9 mouse cellular contexts compared by ENCODE assay signal in genomic region chr11:117314026-117314425, GRCm38 (mm10).
DNase-seq lines count a peak whose midpoint lies in the region; ATAC-seq and TF ChIP-seq lines count a peak whose summit lies in the region.
"Had no signal": no experiment of that assay in that cellular context is flagged by ENCODE, and none has a peak within 500 bp of the region (broad histone marks: within the 10 kb centered on the region; RNA-seq: fewer than 3 reads in every experiment).

No protein-coding gene starts in this region.

- peak; percentile 57 for TF ChIP-seq CTCF in intestine, postnatal 0 days (IDR thresholded peaks at IDR 0.05; ENCODE audit: low read depth)

- H3K4me2 ChIP-seq in midbrain, embryonic 11.5 days: no peak overlapping the region
- H3K4me2 ChIP-seq in intestine, postnatal 0 days (replicated peaks; ENCODE audit: low read depth): no peak overlapping the region
- H3K4me2 ChIP-seq: midbrain, embryonic 12.5 days had no signal

- no peaks in the 10 kb centered on the region for H3K9me3 ChIP-seq in midbrain, embryonic 10.5 days (replicated peaks)
- no peaks in the 10 kb centered on the region for H3K9me3 ChIP-seq in midbrain, embryonic 11.5 days (ENCODE audit: control insufficient read depth, low read length)
- H3K9me3 ChIP-seq in intestine, postnatal 0 days (ENCODE audit: control insufficient read depth): no peaks in the 10 kb centered on the region
- H3K9me3 ChIP-seq: midbrain, embryonic 12.5 days had no signal

- no peaks in the 10 kb centered on the region for H3K36me3 ChIP-seq in midbrain, embryonic 10.5 days
- H3K36me3 ChIP-seq in midbrain, embryonic 11.5 days (ENCODE audit: control insufficient read depth, insufficient read depth, low read length): no peaks in the 10 kb centered on the region
- H3K36me3 ChIP-seq in intestine, postnatal 0 days (ENCODE audit: control insufficient read depth, insufficient read depth): no peaks in the 10 kb centered on the region; the same call in 1 of the 2 replicates
- H3K36me3 ChIP-seq: midbrain, embryonic 12.5 days had no signal

- H3K4me1 ChIP-seq in midbrain, embryonic 10.5 days: peaks cover 97% of the 10 kb centered on the region
- H3K4me1 ChIP-seq in midbrain, embryonic 11.5 days (ENCODE audit: control insufficient read depth, insufficient read depth, low read length): peaks cover 33% of the 10 kb centered on the region
- peaks cover 44% of the 10 kb centered on the region for H3K4me1 ChIP-seq in intestine, postnatal 0 days (replicated peaks; ENCODE audit: control insufficient read depth, insufficient read depth, low read length)

- H3K9ac ChIP-seq in midbrain, embryonic 11.5 days (ENCODE audit: low read length): no peak overlapping the region
- H3K9ac ChIP-seq in intestine, postnatal 0 days (ENCODE audit: low read depth, low read length): no peak overlapping the region

- no peak overlapping the region for H3K4me3 ChIP-seq in midbrain, embryonic 10.5 days
- H3K4me3 ChIP-seq in midbrain, embryonic 11.5 days (ENCODE audit: low read depth, low read length): no peak overlapping the region
- no peak overlapping the region for H3K4me3 ChIP-seq in intestine, postnatal 0 days (ENCODE audit: low read depth, low read length)
- H3K4me3 ChIP-seq: midbrain, embryonic 12.5 days had no signal

- no peak for ATAC-seq in midbrain, embryonic 11.5 days (ENCODE audit: low FRiP score)
- no peak for ATAC-seq in intestine, postnatal 0 days

- H3K27me3 ChIP-seq in midbrain, embryonic 10.5 days (ENCODE audit: low read depth, poor library complexity, severe bottlenecking): no peaks in the 10 kb centered on the region
- no peaks in the 10 kb centered on the region for H3K27me3 ChIP-seq in midbrain, embryonic 11.5 days (ENCODE audit: control insufficient read depth, insufficient read depth, low read length)
- no peaks in the 10 kb centered on the region for H3K27me3 ChIP-seq in intestine, postnatal 0 days (replicated peaks; ENCODE audit: control insufficient read depth, insufficient read depth, low read length)
- H3K27me3 ChIP-seq: midbrain, embryonic 12.5 days had no signal

- H3K27ac ChIP-seq in midbrain, embryonic 10.5 days (replicated peaks): peak overlapping the region; percentile 63; the same call in 1 of the 2 replicates
- no peak overlapping the region for H3K27ac ChIP-seq in midbrain, embryonic 11.5 days (ENCODE audit: low read depth, low read length)
- H3K27ac ChIP-seq in intestine, postnatal 0 days (ENCODE audit: low read depth, low read length): no peak overlapping the region

- DNase-seq in gastrocnemius, adult 18-20 months (ENCODE audit: low spot score): peak; percentile 74
- DNase-seq in gastrocnemius, postnatal 36 days: no peak
- no peak for DNase-seq in midbrain, embryonic 10.5 days (ENCODE audit: low spot score)
- DNase-seq in midbrain, embryonic 11.5 days (ENCODE audit: low spot score, missing footprints): no peak
- DNase-seq in thymus, postnatal 14 days: peak; percentile 83
- DNase-seq in right cerebral cortex, adult 2 months (ENCODE audit: low spot score in 2 of 2): no peak
- DNase-seq in frontal cortex, postnatal 14 days (ENCODE audit: low spot score in 2 of 2): no peak

- whole genome bisulfite sequencing in midbrain, embryonic 10.5 days: 91% methylated on average over 7 of the region's 7 CpGs
- WGBS in midbrain, embryonic 11.5 days: 91% methylated on average over 7 of the region's 7 CpGs
- WGBS in intestine, postnatal 0 days: 92% methylated on average over 7 of the region's 7 CpGs

- intact Hi-C loops in gastrocnemius, postnatal 36 days (cut with DNase I): loop anchor here (5.0 kb wide), 1 partner anchor 47 kb away; no protein-coding TSS in a partner anchor

Comparison
In these comparisons a context has a peak if more than half of its experiments do, and no peak if none do; other contexts are left out.
1. DNase-seq: peak in gastrocnemius, adult 18-20 months (single experiment) and thymus, postnatal 14 days (single experiment); none in gastrocnemius, postnatal 36 days (0 of 2), midbrain, embryonic 10.5 days (single experiment), midbrain, embryonic 11.5 days (single experiment), right cerebral cortex, adult 2 months (0 of 2) and frontal cortex, postnatal 14 days (0 of 2).